Mouse (Mus musculus) olfactory bulb, adult 2 months (tissue): ENCODE measurements around the gene Pemt.
A peak's percentile ranks its signal among the peaks of the same experiment; 100 is the strongest.

Source experiments
- CTCF ChIP-seq: fragments of 200-500 bp; IDR thresholded peaks from 2 replicates; pipeline ENCODE4 v1.5.1; 2012; ENCODE audit warnings: low read depth, mild to moderate bottlenecking, low read length, moderate library complexity; ENCODE audit not compliant: insufficient read depth
- POLR2A ChIP-seq: fragments of 200-500 bp; IDR thresholded peaks from 2 replicates; pipeline ENCODE4 v1.6.1; 2012; ENCODE audit warnings: mild to moderate bottlenecking, low read depth, low read length, moderate library complexity; ENCODE audit not compliant: insufficient read depth

DNA sequence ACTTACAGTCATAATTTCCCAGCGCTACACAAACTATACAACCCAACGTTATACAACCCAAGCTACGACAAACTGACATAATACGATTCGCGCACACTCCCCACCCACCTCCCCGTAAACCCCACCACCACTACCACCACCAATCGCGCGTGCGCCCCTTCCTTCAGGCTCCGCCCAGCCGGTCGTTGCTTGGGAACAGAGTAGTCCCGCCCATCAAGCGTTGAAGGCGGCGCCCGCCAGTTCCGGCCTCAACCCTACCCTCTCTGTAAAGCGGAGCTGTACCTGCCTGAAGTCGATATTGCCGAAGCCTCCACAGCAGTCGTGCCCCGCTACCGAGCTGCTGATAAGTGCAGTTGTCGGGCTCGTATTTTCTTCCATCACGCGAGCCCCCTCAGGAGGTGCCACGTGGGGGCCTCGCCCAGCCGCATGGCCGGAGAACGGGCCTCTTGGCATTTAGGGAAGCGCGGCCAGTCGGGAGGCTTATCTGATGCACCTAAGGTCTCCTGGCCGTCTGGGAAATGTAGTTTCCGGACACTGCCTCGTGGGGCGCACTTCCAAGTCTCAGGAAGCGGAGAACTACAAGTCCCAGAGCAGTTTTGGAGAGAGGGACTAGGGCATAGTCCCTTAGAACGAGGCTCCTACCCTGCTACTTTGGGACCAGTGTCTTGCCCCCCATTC lies at the start of gene Pemt:
- no peak for TF ChIP-seq CTCF
- TF ChIP-seq POLR2A = peak; percentile 65
